Mouse (Mus musculus) erythroid progenitor cell, adult 5-6 weeks (primary cell): Measurements from ENCODE around the gene Smpd3. TPM values are rescaled to one million over a fixed set of nuclear protein-coding genes. Genes with fewer than 3 reads are reported as not detected.

Experiments used
- ATAC-seq: replicated peaks from 2 replicates; pipeline ENCODE4 v1.8.0; 2016; ENCODE audit warnings: moderate number of reproducible peaks, mild to moderate bottlenecking, moderate TSS enrichment, inconsistent platforms; ENCODE audit not compliant: poor library complexity, low FRiP score, severe bottlenecking
- total RNA-seq, 2 experiments: library from RNA; stranded (forward) in 1 of 2; stranded (reverse) in 1 of 2; fragments of 150-400 nt in 1 of 2; fragments of 186-747, 209-891 nt in 1 of 2; gene quantifications; 2 replicates each; pipeline versions ENCODE4 v1.2.3 to v1.2.4; 2015 to 2017; ENCODE audit warnings: low replicate concordance in 2 of 2

The Smpd3 gene
- not detected in 2 replicates for total RNA-seq (2015; ENCODE audit: low replicate concordance)
- not detected in 2 replicates for total RNA-seq (2017; ENCODE audit: low replicate concordance)

DNA sequence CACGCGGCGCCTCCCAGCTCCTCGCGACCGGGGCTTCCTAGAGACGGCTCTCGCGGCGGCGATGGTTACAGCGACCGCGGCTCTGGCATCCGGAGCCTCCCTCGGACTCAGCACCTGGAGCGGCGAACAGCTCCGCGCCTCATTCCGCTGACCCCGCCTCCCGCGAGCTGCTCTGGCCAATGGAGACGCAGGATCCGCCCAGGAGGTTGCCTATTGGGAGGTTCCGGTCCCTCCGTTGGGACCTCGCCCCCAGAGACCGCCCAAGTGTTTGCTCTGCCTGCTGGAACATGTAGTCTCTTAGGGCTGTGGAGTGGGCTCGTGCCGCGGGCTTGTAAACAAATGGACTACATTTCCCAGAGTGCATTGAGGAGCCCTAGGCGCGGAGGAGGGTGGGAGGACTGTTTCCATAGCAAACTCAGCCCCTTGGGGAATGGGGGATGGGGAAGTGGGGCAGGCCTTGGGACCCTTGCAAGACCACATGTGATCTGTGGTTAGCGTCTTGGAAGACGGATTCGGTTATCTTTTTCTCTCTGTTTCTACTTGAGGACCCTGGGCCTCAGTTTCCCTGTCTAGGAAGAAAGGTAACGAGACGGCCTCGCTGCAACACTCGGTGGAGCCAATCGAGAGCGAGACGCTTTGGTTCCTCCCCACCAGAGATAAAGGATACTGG lies at the start of gene Smpd3:
Smpd3 (minus strand) TSS at position 137 of the 670 bp plus-strand sequence.
- ATAC-seq, result peak; percentile 87

DNA sequence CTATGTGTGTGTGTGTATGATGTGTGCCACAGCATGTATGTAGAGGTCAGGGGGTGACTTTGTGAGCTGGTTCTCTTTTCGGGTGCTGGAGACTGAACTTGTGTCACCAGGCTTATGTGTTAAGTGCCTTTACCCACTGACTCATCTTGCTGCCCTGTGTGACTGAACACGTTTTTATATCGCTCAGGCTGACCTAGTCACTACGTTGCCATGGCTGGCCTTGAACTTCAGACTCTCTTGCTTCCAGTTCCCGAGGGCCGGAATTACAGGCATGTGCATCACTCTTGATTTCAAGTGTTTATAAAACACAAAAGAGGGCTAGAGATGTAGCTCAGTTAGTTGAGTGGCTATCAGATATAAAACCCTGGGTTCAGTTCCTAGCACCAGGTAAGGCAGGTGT lies 43.2 kb upstream of the Smpd3 start:
- ATAC-seq, result no peak

DNA sequence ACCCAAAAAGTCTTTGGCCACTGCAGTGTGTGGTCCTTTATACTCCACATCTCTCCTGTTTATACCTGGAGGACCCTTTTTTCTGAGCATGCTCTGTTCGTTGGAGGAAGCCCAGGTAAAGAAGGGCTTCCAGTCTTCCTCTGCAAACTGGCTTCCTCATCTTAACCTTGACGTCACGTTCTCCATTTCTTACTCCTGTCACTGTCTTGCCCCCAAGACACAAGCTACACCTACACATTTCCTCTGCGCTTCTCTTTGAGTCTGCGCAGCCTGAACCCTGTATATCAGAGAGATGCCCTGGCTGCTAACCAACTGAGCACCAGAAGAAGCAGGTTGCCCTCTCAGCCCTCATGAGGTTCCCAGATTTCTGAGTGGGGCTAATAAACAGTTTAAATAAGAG lies 41.6 kb upstream of the Smpd3 start:
- ATAC-seq, result no peak

DNA sequence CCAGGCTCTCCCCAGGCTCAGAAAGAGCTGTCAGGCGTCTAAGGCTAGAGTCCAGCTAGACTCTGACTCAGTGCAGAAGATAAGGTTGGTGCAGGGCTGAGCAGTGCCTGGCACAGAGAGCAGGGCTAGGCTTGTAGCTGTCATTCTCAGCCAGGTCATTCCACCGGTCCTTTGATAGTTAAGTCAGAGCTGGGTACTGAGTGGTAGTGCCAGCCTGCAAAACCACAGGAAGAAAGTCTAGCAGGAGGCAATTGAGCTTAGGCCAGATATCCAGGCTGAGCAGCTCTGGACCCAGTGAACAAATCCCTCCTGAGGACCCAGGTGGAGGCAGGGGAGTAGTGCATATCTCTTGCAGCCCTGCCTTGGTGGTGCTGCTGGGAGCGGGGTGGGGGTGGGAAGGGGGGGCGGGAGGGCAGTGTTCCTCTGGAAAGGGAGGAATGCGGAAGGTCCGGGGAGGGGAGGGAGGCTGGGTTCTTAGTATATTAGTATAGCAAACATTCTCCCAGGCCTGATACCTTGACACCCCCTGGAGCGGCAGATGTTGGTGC lies 40.8 kb upstream of the Smpd3 start:
- ATAC-seq, result no peak

DNA sequence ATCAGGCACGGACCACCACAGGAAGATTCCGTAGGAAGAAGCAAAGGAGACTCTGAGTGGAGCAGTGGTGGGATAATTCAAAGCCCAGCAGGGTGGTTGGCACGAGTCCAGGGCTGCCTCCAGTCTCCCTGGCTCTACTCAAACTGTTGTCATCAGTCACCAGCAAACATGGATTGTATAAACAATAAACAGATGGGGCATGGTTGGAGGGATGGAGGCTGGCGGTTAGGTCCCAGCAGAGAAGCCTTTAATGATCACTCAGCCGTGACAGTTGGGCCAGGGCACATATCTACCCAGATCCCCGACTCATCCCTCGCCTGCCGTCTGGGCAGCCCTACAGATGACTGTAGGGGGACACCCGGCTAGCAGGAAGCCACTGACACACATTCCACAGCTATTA lies 39.1 kb upstream of the Smpd3 start:
- no peak for ATAC-seq

DNA sequence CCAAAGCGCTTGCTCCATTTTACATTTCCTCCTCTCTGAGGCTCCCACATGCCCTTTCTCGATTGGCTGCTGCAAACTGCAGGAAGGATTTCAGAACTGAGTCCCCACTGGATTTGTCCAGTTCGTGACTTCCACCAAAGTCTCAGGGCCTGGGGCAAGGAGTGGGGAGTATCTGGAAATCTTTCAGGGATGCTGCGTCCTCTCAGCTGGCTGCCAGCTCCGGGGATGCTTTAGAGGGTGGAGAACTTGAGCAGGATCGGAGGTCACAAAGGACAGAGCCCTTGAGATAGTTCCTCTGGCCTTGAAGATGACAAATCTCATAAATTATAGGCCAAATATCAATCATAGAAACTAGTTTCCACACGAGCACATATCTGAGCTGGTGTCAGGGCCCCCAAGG lies 38.2 kb upstream of the Smpd3 start:
- no peak for ATAC-seq

DNA sequence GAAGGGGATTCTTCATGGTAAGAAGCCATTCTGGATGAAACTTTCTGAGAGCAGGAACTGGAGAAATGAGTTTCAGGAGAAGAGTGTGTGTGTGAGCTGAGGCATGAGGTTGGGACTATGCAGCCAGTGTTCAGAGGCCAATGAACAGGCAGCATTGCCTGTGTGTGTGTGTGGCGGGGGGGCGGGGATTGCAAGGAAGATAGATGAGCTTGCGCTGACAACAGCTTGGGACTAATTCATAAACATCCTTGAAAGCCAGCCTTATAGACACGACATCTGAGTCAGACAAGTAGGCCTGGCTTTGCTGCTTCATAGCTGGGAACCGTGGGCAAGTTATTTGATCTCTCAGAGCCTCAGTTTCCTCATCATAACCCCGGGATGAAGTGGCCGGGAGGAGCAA lies 31.3 kb upstream of the Smpd3 start:
- ATAC-seq, result no peak

DNA sequence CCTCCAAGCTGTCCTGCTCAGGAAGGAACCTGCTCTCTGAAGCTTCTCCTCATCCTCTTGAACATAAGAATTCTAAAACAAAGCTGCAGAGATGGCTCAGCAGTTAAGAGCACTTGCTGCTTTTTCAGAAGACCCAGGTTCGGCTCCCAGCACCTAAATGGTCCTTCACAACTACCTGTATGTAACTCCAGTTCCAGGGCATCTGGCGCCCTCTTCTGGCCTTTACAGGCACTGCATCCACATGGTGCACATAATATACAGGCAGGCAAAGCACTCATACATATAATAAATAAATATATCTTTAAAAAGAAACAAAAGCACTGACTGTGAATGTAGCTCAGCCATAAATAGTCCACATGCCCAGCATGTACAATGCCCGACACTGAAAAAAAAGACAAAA lies 30.7 kb upstream of the Smpd3 start:
- no peak for ATAC-seq

DNA sequence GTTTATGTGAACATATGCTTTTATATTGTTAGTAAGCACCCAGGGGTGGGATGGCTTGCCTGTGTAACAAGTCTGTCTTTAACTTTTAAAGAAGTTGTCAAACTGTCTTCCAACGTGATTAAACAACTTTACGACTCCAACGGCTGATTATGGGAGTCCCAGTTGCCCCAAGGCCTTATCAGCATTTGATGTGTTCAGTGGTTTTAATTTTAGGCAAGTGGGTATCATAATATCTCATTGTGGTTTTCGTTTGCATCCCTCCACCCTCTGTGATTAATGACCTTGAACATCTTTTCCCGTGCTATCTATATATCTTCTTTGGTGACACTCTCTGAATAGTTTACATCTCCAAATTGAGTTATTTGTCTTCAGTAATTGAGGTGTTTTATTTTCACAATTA lies 27.0 kb upstream of the Smpd3 start:
- no peak for ATAC-seq

DNA sequence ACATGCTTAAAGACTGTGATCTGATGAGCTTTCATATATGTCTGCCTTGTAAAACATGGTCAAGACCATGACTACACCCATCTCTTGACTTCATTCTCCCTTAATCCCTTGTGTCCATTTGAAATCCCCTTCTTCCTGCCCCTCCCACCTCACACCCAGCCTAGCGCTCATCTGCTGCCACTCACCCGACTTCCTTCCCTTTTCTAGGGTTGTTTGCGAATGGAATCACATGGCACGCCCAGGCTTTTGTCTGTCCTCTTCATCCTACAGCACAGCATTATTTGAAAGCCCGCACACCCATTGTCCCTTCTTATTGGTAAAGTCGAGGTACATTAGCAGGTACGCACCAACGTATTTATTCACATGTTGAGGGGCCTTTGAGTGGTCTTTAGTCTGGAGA lies 26.5 kb upstream of the Smpd3 start:
- ATAC-seq, result no peak

DNA sequence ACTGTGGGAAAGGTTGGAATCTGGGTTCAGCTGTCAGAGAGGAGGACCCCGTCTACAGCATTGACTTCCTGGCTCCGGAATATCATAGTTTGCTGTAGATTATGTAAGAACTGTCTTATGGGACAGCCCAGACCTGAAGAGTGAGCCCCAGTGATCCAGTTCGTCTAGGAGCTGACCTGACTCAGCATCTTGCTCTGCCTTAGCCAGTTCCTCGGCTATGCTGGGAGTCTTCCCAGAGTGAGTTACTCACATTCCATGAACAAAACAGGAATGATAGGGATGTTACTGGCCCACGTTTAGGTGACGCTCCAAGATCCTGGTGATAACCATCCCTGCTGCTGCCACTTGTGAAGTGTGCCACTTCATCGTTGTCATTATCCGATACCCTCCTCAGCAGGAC lies 25.5 kb upstream of the Smpd3 start:
- ATAC-seq, result no peak

DNA sequence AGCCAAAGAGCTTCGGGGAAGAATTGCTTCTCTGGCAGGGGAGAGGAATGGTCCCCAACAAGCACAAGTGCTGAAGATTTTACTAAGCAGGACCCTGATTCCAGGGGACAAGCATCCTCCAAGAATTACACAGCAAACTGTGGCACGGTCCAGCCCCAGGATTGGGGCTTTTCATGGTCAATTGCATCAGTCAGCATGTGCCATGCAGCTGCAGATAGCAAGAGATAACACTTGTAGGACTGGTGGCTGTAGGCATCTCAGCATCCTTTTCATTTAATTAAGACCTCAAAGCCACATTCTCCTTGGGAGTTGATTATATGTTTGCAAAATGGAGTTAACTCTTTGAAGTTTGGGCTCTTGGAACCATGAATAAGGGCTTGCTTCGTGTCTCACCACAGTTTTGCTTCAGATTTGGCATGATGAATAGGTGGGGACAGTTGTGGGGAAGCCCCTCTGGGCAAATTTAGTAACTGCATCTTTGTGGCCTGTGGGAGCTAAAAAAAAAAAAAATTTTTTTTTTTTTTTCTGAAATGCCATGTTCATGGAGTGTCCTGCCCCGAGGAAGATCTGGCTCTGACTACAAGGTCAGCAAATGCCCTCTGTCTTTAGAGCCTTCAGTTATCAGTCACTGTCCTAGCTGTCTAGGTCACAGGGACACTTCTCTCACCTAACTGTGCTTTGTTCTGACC lies 22.0 kb upstream of the Smpd3 start:
- ATAC-seq, result no peak

DNA sequence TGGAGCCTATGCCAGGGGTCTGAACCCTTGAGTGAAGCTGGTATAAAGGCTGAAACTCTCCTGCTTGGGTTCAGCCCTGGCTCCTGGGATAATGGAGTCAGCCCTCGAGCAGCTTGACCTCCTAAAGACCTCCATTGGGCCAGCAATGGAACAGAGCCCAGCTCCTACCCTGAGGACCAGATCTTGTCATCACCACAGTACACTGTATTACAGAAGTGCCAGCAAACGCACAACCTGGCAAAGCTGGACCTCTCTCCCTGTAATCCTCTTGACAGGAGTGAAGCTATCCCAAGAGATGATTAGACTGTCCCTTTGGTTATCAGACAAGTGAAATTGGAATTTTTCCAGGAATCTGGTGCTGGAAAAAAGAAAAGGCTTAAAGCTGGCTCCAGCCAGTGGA lies 13.3 kb upstream of the Smpd3 start:
- no peak for ATAC-seq

DNA sequence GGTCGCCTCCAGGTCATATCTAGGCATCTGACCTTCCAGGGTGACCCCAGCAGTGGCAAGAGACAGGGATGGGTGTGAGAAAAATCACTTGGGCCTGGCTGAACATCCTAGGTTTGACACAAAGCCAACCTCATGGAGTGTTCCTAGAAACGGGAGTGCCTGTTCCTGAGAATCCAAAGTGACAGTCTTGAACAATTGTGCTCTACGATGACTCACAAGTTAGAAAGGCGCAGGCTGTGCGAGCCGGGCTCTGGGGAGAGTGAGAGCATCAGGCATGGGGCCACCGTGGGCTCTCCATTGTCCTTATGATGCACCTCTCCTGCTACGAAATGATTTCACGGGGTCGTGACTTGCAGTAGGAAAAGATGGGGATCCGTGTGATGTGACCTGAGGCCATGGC lies 11.6 kb upstream of the Smpd3 start:
- ATAC-seq, result no peak

DNA sequence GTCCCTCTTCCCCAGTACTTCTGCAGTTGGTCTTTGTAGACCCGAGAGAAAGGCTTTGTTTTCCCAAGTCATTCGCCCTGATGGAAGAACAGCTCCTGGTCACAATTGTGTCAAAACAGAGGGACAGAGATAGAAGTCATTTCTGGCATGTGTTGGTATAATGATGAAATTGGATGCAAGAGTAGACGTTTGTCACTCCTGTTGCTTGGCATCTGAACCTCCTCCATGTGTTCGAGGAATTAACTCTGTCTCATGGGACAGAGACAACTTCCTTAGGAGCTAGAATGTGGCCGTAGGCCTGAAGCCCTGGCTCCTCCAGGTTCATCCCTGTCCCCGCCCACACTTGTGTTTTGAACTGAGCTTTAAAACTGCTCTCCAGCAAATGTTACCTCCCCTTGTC lies 8.3 kb upstream of the Smpd3 start:
- ATAC-seq, result no peak

DNA sequence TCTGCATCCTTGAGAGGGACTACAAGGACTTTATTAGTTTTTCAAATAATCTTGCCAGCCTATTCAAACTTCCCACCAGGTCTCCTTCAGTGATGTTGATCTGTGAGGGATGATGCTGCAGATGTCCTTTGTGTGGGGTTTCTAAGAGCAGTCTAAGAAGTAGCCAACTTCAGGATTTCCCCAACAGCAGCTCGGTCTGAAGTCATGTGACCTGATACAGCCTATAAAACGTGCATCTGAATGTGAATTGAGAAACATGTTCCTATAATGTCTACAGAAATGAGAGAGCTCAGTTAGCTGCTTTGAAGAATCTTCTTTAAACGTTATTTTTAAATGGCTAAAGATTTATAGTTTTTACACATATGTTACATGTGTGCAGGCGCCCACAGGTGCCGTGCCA lies 5.7 kb upstream of the Smpd3 start:
- no peak for ATAC-seq

DNA sequence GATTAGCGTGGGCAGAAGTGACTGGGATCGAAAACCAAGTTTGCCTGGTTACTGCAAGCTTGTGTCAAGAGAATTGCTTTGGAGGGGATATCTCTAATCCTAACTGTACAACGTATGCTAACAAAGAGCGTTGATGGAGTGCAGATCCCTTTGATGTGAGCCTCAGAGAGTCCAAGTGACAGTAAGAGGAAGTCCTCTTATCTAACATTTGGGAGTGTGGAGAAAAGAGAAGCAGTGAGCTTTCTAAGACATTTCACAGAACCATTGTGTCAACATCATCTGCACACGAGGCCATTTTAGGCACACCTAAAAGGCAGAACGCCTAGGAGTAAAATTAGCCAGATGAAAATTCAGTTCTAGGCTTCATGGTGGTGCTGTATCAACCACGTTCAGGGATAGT lies 5.0 kb upstream of the Smpd3 start:
- no peak for ATAC-seq

DNA sequence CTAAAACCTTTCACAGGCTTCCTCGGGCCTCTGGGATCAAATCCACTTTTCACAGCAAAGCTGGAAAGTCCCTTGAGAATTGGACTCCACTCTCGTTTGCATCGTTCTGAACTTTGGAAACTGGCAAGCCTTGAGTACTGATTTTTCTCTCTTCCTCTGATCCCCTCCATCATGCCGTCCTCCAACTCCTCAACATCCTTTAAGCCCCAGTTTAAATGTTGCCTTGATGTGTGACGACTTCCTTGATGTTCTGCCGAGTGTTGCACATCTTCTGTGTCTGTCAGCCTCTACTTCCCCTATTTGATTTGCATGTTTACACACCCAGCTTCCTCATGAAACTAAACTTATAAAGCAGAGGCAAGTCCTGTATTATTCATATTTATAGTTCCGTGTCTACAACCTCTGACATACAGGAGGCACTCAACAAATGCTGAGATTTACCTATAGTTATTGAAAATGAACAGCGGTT lies 987 bp upstream of the Smpd3 start:
- no peak for ATAC-seq

DNA sequence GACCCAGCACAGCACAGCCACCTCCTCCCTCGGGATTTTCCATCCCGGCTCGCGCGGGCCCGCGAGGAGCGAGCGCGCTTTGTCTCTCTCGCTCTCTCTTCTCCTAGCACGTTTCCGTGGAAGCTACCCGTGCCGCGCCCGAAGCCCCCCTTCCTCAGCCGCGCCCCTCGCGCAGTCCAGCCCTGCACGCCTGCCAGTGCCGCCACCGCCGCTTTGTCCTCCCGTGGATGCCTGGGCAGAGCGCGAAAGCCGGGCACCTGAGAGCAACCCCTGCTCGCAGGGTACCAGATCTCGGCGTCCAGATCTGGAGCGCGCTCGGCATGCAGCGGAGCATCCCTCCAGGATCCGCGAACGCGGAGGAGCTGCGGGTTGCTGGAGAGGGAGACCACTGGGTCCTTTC lies 1.2 kb downstream of the Smpd3 start:
- no peak for ATAC-seq

DNA sequence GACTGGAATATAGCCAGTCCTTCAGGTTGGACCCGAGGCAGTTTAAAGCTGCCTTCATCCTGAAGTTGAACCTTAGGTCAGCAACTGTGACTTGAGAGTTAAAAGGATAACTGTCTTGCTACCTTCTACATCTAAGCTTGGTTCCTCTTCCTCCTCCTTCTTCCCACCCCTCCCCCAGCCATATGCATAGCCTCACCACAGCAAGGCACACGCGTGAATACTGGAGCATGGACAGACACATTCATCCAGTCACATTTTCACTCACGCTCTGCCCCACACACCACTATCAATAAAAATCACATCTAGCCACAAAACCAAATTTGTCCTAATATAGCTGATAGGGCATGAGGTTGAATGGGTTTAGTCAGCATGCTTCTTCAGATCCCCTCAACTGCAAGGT lies 1.8 kb downstream of the Smpd3 start:
- ATAC-seq, result no peak

DNA sequence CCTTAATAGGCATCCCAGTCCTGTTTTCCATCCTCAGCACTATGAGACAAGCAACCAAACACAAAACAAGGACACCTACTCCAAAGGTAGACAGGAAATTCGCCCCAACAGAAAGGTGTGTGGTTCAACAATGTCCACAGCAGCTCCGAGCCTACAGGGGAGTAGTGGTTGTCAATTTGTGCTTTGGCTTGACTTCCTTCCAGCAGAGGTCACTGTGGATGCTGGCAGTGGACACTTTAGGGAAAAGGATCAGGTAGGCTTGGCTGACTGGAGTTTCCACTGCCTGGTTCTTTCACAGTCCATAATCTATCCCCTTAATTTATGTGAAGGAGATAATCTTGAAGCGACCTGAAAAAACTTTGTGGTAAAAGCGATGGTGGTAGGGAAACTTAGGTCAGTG lies 2.6 kb downstream of the Smpd3 start:
- ATAC-seq, result no peak
